Mouse (Mus musculus) left cerebral cortex, postnatal 36 days (tissue): ENCODE data around the gene Klf1. TPM values are rescaled to one million over a fixed set of nuclear protein-coding genes. Genes with fewer than 3 reads are reported as not detected.
"Not testable (repeated sequence)": the region's sequence is repeated elsewhere in the genome, so short reads cannot be mapped to it uniquely, and the experiment has no call there.

Experiments
- DNase-seq, 2 experiments: peaks; one replicate each; pipeline ENCODE4 v3.0.0; 2021 to 2022; ENCODE audit warnings: low spot score in 2 of 2, mixed read lengths in 1 of 2
- intact Hi-C: fragments of 180-260 bp; cut with DNase I; formaldehyde crosslinking; loops from one replicate; pipeline ENCODE4 v1.15.1; 2025
- total RNA-seq, 2 experiments: library from RNA; stranded (reverse); gene quantifications; 2 replicates each; pipeline ENCODE4 v1.2.3; 2021

Klf1 gene
- total RNA-seq, 2 experiments from 2014 or later: not detected

- intact Hi-C loops: loop anchor here (5.0 kb wide), 1 partner anchor 46 kb away; the partner anchor contains the start of gene Farsa
- peak; percentile 90 to 91 for DNase-seq
Observed at GRCm38 (mm10) chr8:84902920-84903661, 1.4 kb downstream of the Klf1 start.

GRCm38 (mm10) chr8:84904351-84904750 is 2.6 kb downstream of the Klf1 start:
- DNase-seq: no peak
- intact Hi-C loops: loop anchor here (5.0 kb wide), 1 partner anchor 47 kb away; the partner anchor contains the start of gene Farsa

GRCm38 (mm10) chr8:84907037-84907436 is 5.3 kb downstream of the Klf1 start:
- intact Hi-C loops: no loop called here
- DNase-seq: no peak

GRCm38 (mm10) chr8:84907493-84907892 is 5.8 kb downstream of the Klf1 start:
- intact Hi-C loops: no loop called here
- no peak for DNase-seq

GRCm38 (mm10) chr8:84907979-84908378 is 6.3 kb downstream of the Klf1 start:
- intact Hi-C loops, DNase-seq: not testable (repeated sequence)

GRCm38 (mm10) chr8:84908421-84909161 is 6.9 kb downstream of the Klf1 start, which contains the start of gene Dnase2a:
Gene Dnase2a, plus strand, starts transcription at chr8:84908560.
- intact Hi-C loops: no loop called here
- peak; percentile 67 to 80 for DNase-seq

- intact Hi-C loops: no loop called here
- no peak for DNase-seq
Observed at GRCm38 (mm10) chr8:84909162-84909767, 7.5 kb downstream of the Klf1 start.

GRCm38 (mm10) chr8:84909949-84910348 is 8.2 kb downstream of the Klf1 start:
- DNase-seq: no peak
- intact Hi-C loops: no loop called here

GRCm38 (mm10) chr8:84910551-84910950 is 8.8 kb downstream of the Klf1 start:
- intact Hi-C loops: no loop called here
- no peak for DNase-seq

GRCm38 (mm10) chr8:84911854-84912253 is 10.1 kb downstream of the Klf1 start:
- DNase-seq: no peak
- intact Hi-C loops: no loop called here

GRCm38 (mm10) chr8:84912391-84912790 is 10.7 kb downstream of the Klf1 start:
- no peak for DNase-seq

GRCm38 (mm10) chr8:84912895-84913501 is 11.3 kb downstream of the Klf1 start:
- intact Hi-C loops: no loop called here
- DNase-seq: peak; percentile 70 to 79

More at GRCm38 (mm10) chr8:84912391-84912790, 10.7 kb downstream of the Klf1 start:
- intact Hi-C loops: no loop called here

GRCm38 (mm10) chr8:84913502-84913900 is 11.8 kb downstream of the Klf1 start:
- intact Hi-C loops: no loop called here
- DNase-seq: no peak

- intact Hi-C loops: no loop called here
- DNase-seq: no peak
Observed at GRCm38 (mm10) chr8:84913960-84914359, 12.2 kb downstream of the Klf1 start.

- no peak for DNase-seq
- intact Hi-C loops: no loop called here
Observed at GRCm38 (mm10) chr8:84915269-84915668, 13.5 kb downstream of the Klf1 start.

- DNase-seq: no peak
- intact Hi-C loops: no loop called here
Observed at GRCm38 (mm10) chr8:84917781-84918180, 16.1 kb downstream of the Klf1 start.

- DNase-seq: no peak
- intact Hi-C loops: no loop called here
Observed at GRCm38 (mm10) chr8:84918646-84919045, 16.9 kb downstream of the Klf1 start.

- intact Hi-C loops: no loop called here
- DNase-seq: no peak
Observed at GRCm38 (mm10) chr8:84921596-84921995, 19.9 kb downstream of the Klf1 start.

GRCm38 (mm10) chr8:84925557-84925956 is 23.8 kb downstream of the Klf1 start:
- no peak for DNase-seq
- intact Hi-C loops: no loop called here

- intact Hi-C loops: no loop called here
- no peak for DNase-seq
Observed at GRCm38 (mm10) chr8:84927513-84927912, 25.8 kb downstream of the Klf1 start.
